Mouse (Mus musculus) small intestine, adult 2 months (tissue): ENCODE measurements at regions not wholly inside any gene's neighbourhood (a gene's known extent, or its start where the extent isn't known, plus 50 kb on each side); places are given as distances from the start of the nearest gene placed in this dataset.

Source experiments
- H3K27ac ChIP-seq: fragments of 200-500 bp; 2 replicates; pipeline ENCODE4 v1.5.1; 2012; ENCODE audit warnings: low read depth, low read length, control low read depth, inconsistent platforms; ENCODE audit not compliant: insufficient read depth
- H3K27me3 ChIP-seq: fragments of 200-500 bp; 2 replicates; pipeline ENCODE4 v1.6.1; 2012; ENCODE audit warnings: mild to moderate bottlenecking, moderate library complexity, low read length, inconsistent platforms; ENCODE audit not compliant: control insufficient read depth, insufficient read depth
- H3K36me3 ChIP-seq: fragments of 200-500 bp; 2 replicates; pipeline ENCODE4 v1.6.1; 2012; ENCODE audit warnings: mild to moderate bottlenecking, low read length, control low read depth, inconsistent platforms; ENCODE audit not compliant: control insufficient read depth, insufficient read depth
- H3K4me1 ChIP-seq: fragments of 200-500 bp; 2 replicates; pipeline ENCODE4 v1.6.1; 2012; ENCODE audit warnings: low read length, inconsistent platforms, mixed read lengths; ENCODE audit not compliant: control insufficient read depth, insufficient read depth, insufficient read length
- H3K4me3 ChIP-seq: fragments of 200-500 bp; 2 replicates; pipeline ENCODE4 v1.5.1; 2012; ENCODE audit warnings: low read depth, mild to moderate bottlenecking, control low read depth, inconsistent platforms, low read length, moderate library complexity
- CTCF ChIP-seq: fragments of 200-500 bp; IDR thresholded peaks from 2 replicates; pipeline ENCODE4 v1.5.1; 2012; ENCODE audit warnings: low read depth, mild to moderate bottlenecking, control low read depth, inconsistent platforms, low read length, moderate library complexity, mixed read lengths; ENCODE audit not compliant: insufficient replicate concordance, insufficient read length; ENCODE audit errors: extremely low read depth
- POLR2A ChIP-seq: fragments of 200-500 bp; IDR thresholded peaks from 2 replicates; pipeline ENCODE4 v1.6.1; 2012; ENCODE audit warnings: low read depth, mild to moderate bottlenecking, control low read depth, inconsistent platforms, low read length, moderate library complexity
- WGBS: fragments of 180-500 bp; shearing (Covaris S2); methylation state at CpG from one replicate; pipeline ENCODE4 v1.1.7; 2018; 5-methylcytosine and 5-hydroxymethylcytosine counted together

GRCm38 (mm10) chr2:170257671-170258235 lies 109.8 kb upstream of the Zfp217 start:
- WGBS: 93% methylated on average over 5 of the region's 5 CpGs
- peaks cover 5% of the 10 kb centered on the region for H3K4me1 ChIP-seq
- no peak overlapping the region for H3K27ac ChIP-seq
- H3K4me3 ChIP-seq: no peak overlapping the region
- H3K36me3 ChIP-seq: no peaks in the 10 kb centered on the region
- TF ChIP-seq POLR2A: no peak
- TF ChIP-seq CTCF: no peak
- H3K27me3 ChIP-seq: no peaks in the 10 kb centered on the region

- TF ChIP-seq POLR2A (no peak), CTCF (no peak)
- 94% methylated on average over 5 of the region's 5 CpGs for WGBS
- Histone ChIP-seq H3K27me3 (no peaks in the 10 kb centered on the region), H3K4me3 (no peak overlapping the region), H3K36me3 (no peaks in the 10 kb centered on the region), H3K27ac (no peak overlapping the region), H3K4me1 (peaks cover 5% of the 10 kb centered on the region)
Measured at GRCm38 (mm10) chr2:170255997-170256396, 108.1 kb upstream of the Zfp217 start.

DNA sequence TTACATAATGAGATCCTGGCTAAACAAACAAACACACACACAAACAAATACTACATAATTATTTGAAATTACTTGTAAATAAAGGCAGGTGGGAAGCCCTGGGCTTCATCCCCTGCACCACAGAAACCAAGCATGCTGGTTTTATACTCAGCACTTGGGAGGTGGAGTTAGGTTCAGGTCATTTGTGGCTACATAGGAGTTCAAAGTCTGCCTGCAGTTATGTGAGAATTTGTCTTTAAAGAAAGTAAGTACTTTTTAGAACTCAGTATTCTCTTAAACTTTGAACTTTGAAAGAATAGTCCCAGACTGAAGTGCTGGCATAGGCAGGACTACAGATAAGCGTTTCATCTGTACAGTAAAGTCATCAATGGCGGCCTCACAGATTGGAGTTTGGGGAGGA lies 107.6 kb upstream of the Zfp217 start:
- no peaks in the 10 kb centered on the region for H3K27me3 ChIP-seq
- TF ChIP-seq POLR2A (no peak), CTCF (no peak)
- no peaks in the 10 kb centered on the region for H3K36me3 ChIP-seq
- peaks cover 5% of the 10 kb centered on the region for H3K4me1 ChIP-seq
- 53% methylated on average over 2 of the region's 2 CpGs for WGBS
- no peak overlapping the region for H3K4me3 ChIP-seq
- H3K27ac ChIP-seq: no peak overlapping the region

DNA sequence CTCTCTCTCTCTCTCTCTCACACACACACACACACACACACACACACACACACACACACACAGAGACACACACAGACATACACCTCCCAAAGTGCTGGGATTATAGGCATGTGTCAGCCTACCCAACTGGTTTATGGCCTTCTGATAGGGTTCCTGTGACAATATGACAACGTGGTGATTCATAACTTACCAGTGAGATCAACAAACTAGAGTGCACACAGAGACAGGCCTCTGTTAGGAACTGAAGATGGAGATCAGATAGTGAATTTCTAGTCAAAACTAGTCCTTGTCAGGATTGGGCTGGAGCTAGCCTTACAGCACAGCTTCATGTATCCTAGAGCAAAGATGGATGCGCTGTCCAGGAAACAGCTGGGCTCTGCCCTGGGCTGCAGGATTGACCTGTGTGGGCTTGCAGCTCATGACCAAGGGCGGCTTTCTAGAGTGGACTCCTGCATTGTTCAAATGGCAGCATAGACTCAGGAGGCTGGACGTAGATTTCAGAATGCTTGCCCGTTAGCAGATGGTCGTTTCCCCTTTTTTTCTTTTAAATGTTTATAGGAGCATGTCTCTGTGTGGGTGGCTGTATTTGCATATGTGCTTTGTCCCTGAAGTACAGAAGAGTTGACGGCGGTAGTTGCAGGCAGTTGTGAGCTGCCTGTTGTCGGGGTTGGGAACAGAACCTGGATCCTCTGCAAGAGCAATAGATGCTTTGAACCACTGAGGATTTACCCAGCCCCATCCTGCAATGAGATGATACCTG lies 106.0 kb upstream of the Zfp217 start:
- Histone ChIP-seq H3K27ac (no peak overlapping the region), H3K36me3 (no peaks in the 10 kb centered on the region), H3K27me3 (no peaks in the 10 kb centered on the region), H3K4me3 (no peak overlapping the region), H3K4me1 (peaks cover 5% of the 10 kb centered on the region)
- TF ChIP-seq CTCF (no peak), POLR2A (no peak)
- WGBS: 71% methylated on average over 9 of the region's 9 CpGs

- Histone ChIP-seq H3K27ac (peak overlapping the region; percentile 40), H3K27me3 (no peaks in the 10 kb centered on the region), H3K4me3 (no peak overlapping the region), H3K36me3 (no peaks in the 10 kb centered on the region), H3K4me1 (peaks cover 5% of the 10 kb centered on the region)
- no peak for TF ChIP-seq POLR2A
- no peak for TF ChIP-seq CTCF
- WGBS: 61% methylated on average over 14 of the region's 14 CpGs
Measured at GRCm38 (mm10) chr2:170252255-170253034, 104.5 kb upstream of the Zfp217 start.

- Histone ChIP-seq H3K4me3 (no peak overlapping the region), H3K4me1 (peaks cover 4% of the 10 kb centered on the region), H3K36me3 (no peaks in the 10 kb centered on the region), H3K27ac (no peak overlapping the region), H3K27me3 (no peaks in the 10 kb centered on the region)
- WGBS: 95% methylated on average over 2 of the region's 2 CpGs
- no peak for TF ChIP-seq CTCF
- TF ChIP-seq POLR2A: no peak
Measured at GRCm38 (mm10) chr2:170250680-170251079, 102.8 kb upstream of the Zfp217 start.

- TF ChIP-seq POLR2A (no peak), CTCF (no peak)
- Histone ChIP-seq H3K27ac (no peak overlapping the region), H3K4me1 (peaks cover 4% of the 10 kb centered on the region; the same call in 1 of the 2 replicates), H3K27me3 (no peaks in the 10 kb centered on the region), H3K4me3 (no peak overlapping the region), H3K36me3 (no peaks in the 10 kb centered on the region)
- WGBS: 45% methylated on average over 11 of the region's 11 CpGs
Measured at GRCm38 (mm10) chr2:170247702-170248445, 100.0 kb upstream of the Zfp217 start.
